Mouse (Mus musculus) adrenal gland, adult 2 months (tissue): Measurements from ENCODE around the gene Cybrd1. TPM values are rescaled to one million over a fixed set of nuclear protein-coding genes. Genes with fewer than 3 reads are reported as not detected.

Experiments used
- DNase-seq: peaks from one replicate; pipeline ENCODE4 v3.0.0; 2021
- polyA plus RNA-seq: library from polyadenylated mRNA; depleted of rRNA; stranded (reverse); fragments of >200 nt; gene quantifications from 2 replicates; pipeline ENCODE4 v1.2.3, GENCODE M21; 2012
- total RNA-seq, 2 experiments: library from RNA; stranded (reverse); gene quantifications; 2 replicates each; pipeline ENCODE4 v1.2.3; 2021

Gene Cybrd1
- total and polyA plus RNA-seq, 3 experiments = 0.22 to 1.2 (median 1.0) TPM

GRCm38 (mm10) chr2:71122268-71123029 is 4.7 kb downstream of the Cybrd1 start:
- DNase-seq = no peak

- no peak for DNase-seq
Observed at GRCm38 (mm10) chr2:71123591-71123990, 5.9 kb downstream of the Cybrd1 start.

GRCm38 (mm10) chr2:71127779-71128534 is 10.2 kb downstream of the Cybrd1 start:
- no peak for DNase-seq

- DNase-seq = no peak
Observed at GRCm38 (mm10) chr2:71130366-71130765, 12.6 kb downstream of the Cybrd1 start.

- no peak for DNase-seq
Observed at GRCm38 (mm10) chr2:71131866-71132496, 14.3 kb downstream of the Cybrd1 start.

GRCm38 (mm10) chr2:71134041-71134505 is 16.4 kb downstream of the Cybrd1 start:
- peak; percentile 66 for DNase-seq

- no peak for DNase-seq
Observed at GRCm38 (mm10) chr2:71134836-71135235, 17.1 kb downstream of the Cybrd1 start.

GRCm38 (mm10) chr2:71140622-71141021 is 22.9 kb downstream of the Cybrd1 start:
- DNase-seq = no peak

GRCm38 (mm10) chr2:71142410-71142809 is 24.7 kb downstream of the Cybrd1 start:
- no peak for DNase-seq

GRCm38 (mm10) chr2:71145853-71146252 is 28.1 kb downstream of the Cybrd1 start:
- DNase-seq = no peak

GRCm38 (mm10) chr2:71146266-71146665 is 28.5 kb downstream of the Cybrd1 start:
- DNase-seq = no peak

- DNase-seq = no peak
Observed at GRCm38 (mm10) chr2:71147816-71148215, 30.1 kb downstream of the Cybrd1 start.

- DNase-seq = no peak
Observed at GRCm38 (mm10) chr2:71152170-71152569, 34.4 kb downstream of the Cybrd1 start.

GRCm38 (mm10) chr2:71155486-71155885 is 37.8 kb downstream of the Cybrd1 start:
- DNase-seq = peak; percentile 78

- peak; percentile 66 for DNase-seq
Observed at GRCm38 (mm10) chr2:71156446-71156845, 38.7 kb downstream of the Cybrd1 start.

GRCm38 (mm10) chr2:71157881-71158280 is 40.2 kb downstream of the Cybrd1 start:
- no peak for DNase-seq

GRCm38 (mm10) chr2:71159576-71160306 is 42.0 kb downstream of the Cybrd1 start:
- no peak for DNase-seq

GRCm38 (mm10) chr2:71160307-71160861 is 42.7 kb downstream of the Cybrd1 start:
- DNase-seq = no peak

- DNase-seq = no peak
Observed at GRCm38 (mm10) chr2:71161558-71161957, 43.8 kb downstream of the Cybrd1 start.

GRCm38 (mm10) chr2:71162831-71163621 is 45.3 kb downstream of the Cybrd1 start:
- DNase-seq = no peak

- DNase-seq = no peak
Observed at GRCm38 (mm10) chr2:71167211-71167610, 49.5 kb downstream of the Cybrd1 start.
